Mouse (Mus musculus) left cerebral cortex, postnatal 10 days (tissue): ENCODE measurements at regions not wholly inside any gene's neighbourhood (a gene's known extent, or its start where the extent isn't known, plus 50 kb on each side); places are given as distances from the start of the nearest gene placed in this dataset.

ENCODE experiments used
- DNase-seq, 2 experiments: peaks; one replicate each; pipeline ENCODE4 v3.0.0; 2021 to 2022; ENCODE audit warnings: low spot score in 2 of 2, mixed read lengths in 1 of 2; ENCODE audit errors: extremely low spot score in 1 of 2
- intact Hi-C: fragments of 180-260 bp; cut with DNase I; formaldehyde crosslinking; loops from one replicate; pipeline ENCODE4 v1.15.1; 2025

GRCm38 (mm10) chr5:125843259-125843658 lies 311.7 kb downstream of the Tmem132b start:
- intact Hi-C loops, result no loop called here
- no peak for DNase-seq

- peak in 1 of 2 experiments; percentile 25 for DNase-seq
- intact Hi-C loops, result no loop called here
Observed at GRCm38 (mm10) chr5:125849722-125850121, 318.1 kb downstream of the Tmem132b start.

- intact Hi-C loops, result no loop called here
Observed at GRCm38 (mm10) chr5:125876296-125876695, 344.7 kb downstream of the Tmem132b start.

GRCm38 (mm10) chr5:125888840-125889239 lies 357.3 kb downstream of the Tmem132b start:
- DNase-seq, result no peak
- intact Hi-C loops, result no loop called here

More at GRCm38 (mm10) chr5:125876296-125876695, 344.7 kb downstream of the Tmem132b start:
- no peak for DNase-seq

GRCm38 (mm10) chr5:125893864-125894263 lies 362.3 kb downstream of the Tmem132b start:
- intact Hi-C loops, result no loop called here
- no peak for DNase-seq

GRCm38 (mm10) chr5:125902038-125902437 lies 370.5 kb downstream of the Tmem132b start:
- intact Hi-C loops, result loop anchor here (10.0 kb wide), 2 partner anchors 267 to 367 kb away; partner anchors contain the start of gene Tmem132b
- no peak for DNase-seq

GRCm38 (mm10) chr5:125904426-125904825 lies 372.9 kb downstream of the Tmem132b start:
- intact Hi-C loops, result loop anchor here (10.0 kb wide), 2 partner anchors 270 to 370 kb away; partner anchors contain the start of gene Tmem132b
- no peak for DNase-seq

- intact Hi-C loops, result loop anchor here (10.0 kb wide), 2 partner anchors 273 to 373 kb away; partner anchors contain the start of gene Tmem132b
- DNase-seq, result no peak
Observed at GRCm38 (mm10) chr5:125907332-125907731, 375.8 kb downstream of the Tmem132b start.

- no peak for DNase-seq
- intact Hi-C loops, result loop anchor here (10.0 kb wide), 2 partner anchors 273 to 373 kb away; partner anchors contain the start of gene Tmem132b
Observed at GRCm38 (mm10) chr5:125907909-125908308, 376.3 kb downstream of the Tmem132b start.

GRCm38 (mm10) chr5:125915857-125916256 lies 384.3 kb downstream of the Tmem132b start:
- DNase-seq, result no peak
- intact Hi-C loops, result no loop called here

GRCm38 (mm10) chr5:125920965-125921364 lies 389.4 kb downstream of the Tmem132b start:
- intact Hi-C loops, result no loop called here
- DNase-seq, result no peak

- intact Hi-C loops, result no loop called here
- no peak for DNase-seq
Observed at GRCm38 (mm10) chr5:125925856-125926497, 394.4 kb downstream of the Tmem132b start.

- intact Hi-C loops, result no loop called here
- peak in 1 of 2 experiments; percentile 62 for DNase-seq
Observed at GRCm38 (mm10) chr5:125931502-125931901, 399.9 kb downstream of the Tmem132b start.

- DNase-seq, result no peak
- intact Hi-C loops, result no loop called here
Observed at GRCm38 (mm10) chr5:125939416-125939815, 407.8 kb downstream of the Tmem132b start.

GRCm38 (mm10) chr5:125946729-125947128 lies 415.2 kb downstream of the Tmem132b start:
- intact Hi-C loops, result no loop called here
- no peak for DNase-seq

- DNase-seq, result no peak
- intact Hi-C loops, result no loop called here
Observed at GRCm38 (mm10) chr5:125951641-125952040, 420.1 kb downstream of the Tmem132b start.

GRCm38 (mm10) chr5:125964039-125964438 lies 432.5 kb downstream of the Tmem132b start:
- DNase-seq, result no peak
- intact Hi-C loops, result no loop called here

GRCm38 (mm10) chr5:125968151-125968550 lies 436.6 kb downstream of the Tmem132b start:
- intact Hi-C loops, result no loop called here
- no peak for DNase-seq

GRCm38 (mm10) chr5:125974035-125974434 lies 442.5 kb downstream of the Tmem132b start:
- intact Hi-C loops, result no loop called here
- no peak for DNase-seq

- no peak for DNase-seq
- intact Hi-C loops, result no loop called here
Observed at GRCm38 (mm10) chr5:125979801-125980200, 448.2 kb downstream of the Tmem132b start.

- no peak for DNase-seq
Observed at GRCm38 (mm10) chr5:125985356-125985755, 453.8 kb downstream of the Tmem132b start.

More at GRCm38 (mm10) chr5:125985356-125985755, 453.8 kb downstream of the Tmem132b start:
- intact Hi-C loops, result no loop called here
